Mouse (Mus musculus): ENCODE data around the gene Prkcb. TPM values are rescaled to one million over a fixed set of nuclear protein-coding genes. Genes with fewer than 3 reads are reported as not detected.
A peak's percentile ranks its signal among the peaks of the same experiment; 100 is the strongest.

The Prkcb gene
- polyA plus RNA-seq, 1 experiment from 2014 or later = 111 TPM

DNA sequence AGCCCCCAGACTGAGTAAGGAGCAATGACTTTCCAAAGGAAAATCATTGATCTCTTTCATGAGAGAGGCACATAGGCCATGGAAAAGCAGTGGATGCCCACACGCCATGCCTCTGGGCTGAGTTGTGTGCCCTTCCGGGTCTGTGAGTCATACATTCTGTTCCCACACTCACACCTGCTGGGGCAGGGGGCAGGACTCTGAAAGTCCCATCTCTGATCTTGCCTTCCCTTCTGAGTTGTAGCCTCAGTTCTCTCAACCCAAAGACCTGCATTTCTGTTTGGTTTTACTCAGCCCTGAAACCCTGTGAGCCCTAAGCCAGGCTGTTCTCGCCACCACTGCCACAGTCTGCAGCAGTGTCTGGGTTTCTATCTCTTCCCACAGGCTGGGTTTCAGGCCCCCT lies 109.1 kb downstream of the Prkcb start:
- Histone ChIP-seq H3K4me1 (ENCODE audit: control insufficient read depth, insufficient read depth, low read length) (no peaks in the 10 kb centered on the region), H3K4me2 (ENCODE audit: low read length) (no peak overlapping the region), H3K27ac (replicated peaks; ENCODE audit: low read depth, low read length) (no peak overlapping the region), H3K4me3 (replicated peaks; ENCODE audit: low read depth, low read length) (no peak overlapping the region), H3K27me3 (ENCODE audit: control insufficient read depth, insufficient read depth, low read length) (no peaks in the 10 kb centered on the region), H3K36me3 (ENCODE audit: control insufficient read depth, insufficient read depth, low read length) (no peaks in the 10 kb centered on the region), H3K9me3 (ENCODE audit: control insufficient read depth, low read length) (no peaks in the 10 kb centered on the region), H3K9ac (replicated peaks; ENCODE audit: low read length) (no peak overlapping the region)
- DNase-seq (no peak), ATAC-seq (ENCODE audit: low FRiP score, low TSS enrichment) (no peak)
- 88% methylated on average over 3 of the region's 3 CpGs for WGBS

DNA sequence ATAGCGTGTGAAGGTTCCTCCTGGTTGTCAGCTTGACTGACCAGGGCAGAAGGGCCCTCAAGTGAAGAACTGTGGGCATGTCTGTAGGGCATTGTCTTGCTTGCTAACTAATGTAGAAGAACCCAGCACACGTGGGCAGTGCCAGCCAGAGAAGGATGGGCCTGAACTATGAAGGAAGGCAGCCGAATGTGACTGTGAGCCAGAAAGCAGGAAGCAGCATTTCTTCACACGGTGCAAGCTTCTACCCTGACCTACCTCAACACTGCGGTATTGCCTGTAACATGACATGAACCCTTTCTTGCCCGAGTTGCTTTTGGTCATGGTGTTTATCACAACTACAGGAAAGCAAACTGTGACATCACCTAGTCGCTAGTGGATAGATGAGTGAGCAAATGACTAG lies 113.5 kb downstream of the Prkcb start:
- 92% methylated on average over 7 of the region's 7 CpGs for WGBS
- Histone ChIP-seq H3K4me2 (ENCODE audit: low read length) (no peak overlapping the region), H3K9me3 (ENCODE audit: control insufficient read depth, low read length) (no peaks in the 10 kb centered on the region), H3K4me3 (replicated peaks; ENCODE audit: low read depth, low read length) (no peak overlapping the region), H3K36me3 (ENCODE audit: control insufficient read depth, insufficient read depth, low read length) (no peaks in the 10 kb centered on the region), H3K27ac (replicated peaks; ENCODE audit: low read depth, low read length) (no peak overlapping the region), H3K27me3 (ENCODE audit: control insufficient read depth, insufficient read depth, low read length) (no peaks in the 10 kb centered on the region), H3K4me1 (ENCODE audit: control insufficient read depth, insufficient read depth, low read length) (peaks cover 24% of the 10 kb centered on the region), H3K9ac (replicated peaks; ENCODE audit: low read length) (no peak overlapping the region)
- DNase-seq = no peak
- ATAC-seq (ENCODE audit: low FRiP score, low TSS enrichment) = no peak

DNA sequence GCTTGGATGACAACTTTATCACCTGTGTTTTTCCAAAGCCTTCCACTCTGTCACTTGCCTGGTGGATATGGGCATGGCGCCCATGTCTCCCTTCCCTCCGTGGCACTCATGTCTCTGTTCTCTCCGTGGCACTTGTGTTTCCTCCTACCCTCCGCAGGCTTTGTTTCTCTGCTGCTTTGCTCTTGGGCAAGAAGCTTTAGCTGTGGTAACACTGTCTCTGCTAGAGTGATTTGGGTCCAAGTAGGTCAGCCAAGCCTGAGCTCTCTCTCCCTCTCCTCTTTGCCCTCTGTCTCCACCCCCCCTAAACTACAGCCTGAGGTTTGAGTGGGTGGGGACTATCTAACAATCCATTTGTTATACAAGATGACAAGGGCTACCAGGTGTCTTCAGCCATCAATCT lies 114.8 kb downstream of the Prkcb start:
- no peaks in the 10 kb centered on the region for H3K27me3 ChIP-seq (ENCODE audit: control insufficient read depth, insufficient read depth, low read length)
- no peaks in the 10 kb centered on the region for H3K9me3 ChIP-seq (ENCODE audit: control insufficient read depth, low read length)
- no peak for DNase-seq
- no peaks in the 10 kb centered on the region for H3K36me3 ChIP-seq (ENCODE audit: control insufficient read depth, insufficient read depth, low read length)
- ATAC-seq (ENCODE audit: low FRiP score, low TSS enrichment) = no peak
- no peak overlapping the region for H3K27ac ChIP-seq (replicated peaks; ENCODE audit: low read depth, low read length)
- no peak overlapping the region for H3K4me3 ChIP-seq (replicated peaks; ENCODE audit: low read depth, low read length)
- WGBS = 84% methylated on average over 4 of the region's 4 CpGs
- no peak overlapping the region for H3K9ac ChIP-seq (replicated peaks; ENCODE audit: low read length)
- H3K4me1 ChIP-seq (ENCODE audit: control insufficient read depth, insufficient read depth, low read length) = peaks cover 26% of the 10 kb centered on the region
- no peak overlapping the region for H3K4me2 ChIP-seq (ENCODE audit: low read length)

DNA sequence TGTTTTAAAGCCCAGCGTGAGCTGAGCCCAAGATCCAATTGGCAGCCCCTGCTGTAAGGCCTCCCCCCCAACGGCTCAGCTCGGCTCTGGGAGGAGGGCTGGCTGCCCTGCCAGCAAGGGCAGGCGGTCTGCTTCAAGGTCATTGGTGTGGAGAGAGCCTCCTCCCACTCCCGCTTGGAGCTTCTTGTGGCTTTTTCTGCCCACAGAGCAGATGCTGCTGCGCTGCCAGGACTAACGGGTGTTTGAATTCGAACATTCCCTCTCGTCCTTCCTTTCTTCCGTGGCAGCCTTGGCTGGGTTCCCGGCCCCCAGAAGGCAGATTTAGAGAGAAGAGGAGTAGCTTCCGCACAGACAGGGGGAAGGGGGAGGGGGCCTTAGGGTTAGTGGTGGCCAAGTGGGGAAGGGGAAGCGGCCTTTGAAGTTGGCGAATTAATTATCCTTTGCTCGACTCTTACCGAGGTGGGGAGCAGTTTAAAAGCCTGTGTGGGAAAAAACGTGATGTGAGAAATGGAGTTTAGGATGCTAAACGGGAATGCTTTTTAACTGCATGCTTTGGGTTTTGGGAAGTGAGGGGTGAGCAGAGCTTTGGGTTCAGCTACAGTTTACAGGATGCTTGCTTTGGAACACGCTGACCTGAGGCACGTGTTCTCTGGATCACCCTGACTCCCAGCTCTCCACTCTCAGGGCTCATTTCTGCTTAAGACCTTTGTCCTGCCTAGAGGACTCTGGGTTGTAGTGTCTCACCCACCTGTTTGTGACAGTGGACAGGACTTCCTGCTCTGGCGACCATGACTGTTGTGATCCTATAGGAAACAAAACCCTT lies 116.2 kb downstream of the Prkcb start:
- Histone ChIP-seq H3K9me3 (ENCODE audit: control insufficient read depth, low read length) (no peaks in the 10 kb centered on the region), H3K4me2 (ENCODE audit: low read length) (peak overlapping the region; percentile 42), H3K27me3 (ENCODE audit: control insufficient read depth, insufficient read depth, low read length) (no peaks in the 10 kb centered on the region), H3K9ac (replicated peaks; ENCODE audit: low read length) (0 out of 2 replicates have a peak overlapping the region, but pooled peaks have one; percentile 26), H3K4me1 (ENCODE audit: control insufficient read depth, insufficient read depth, low read length) (peaks cover 26% of the 10 kb centered on the region), H3K4me3 (replicated peaks; ENCODE audit: low read depth, low read length) (no peak overlapping the region), H3K27ac (replicated peaks; ENCODE audit: low read depth, low read length) (peak overlapping the region; percentile 82), H3K36me3 (ENCODE audit: control insufficient read depth, insufficient read depth, low read length) (no peaks in the 10 kb centered on the region)
- ATAC-seq (ENCODE audit: low FRiP score, low TSS enrichment) (peak; percentile 86), DNase-seq (peak; percentile 85)
- 2% methylated on average over 21 of the region's 21 CpGs for WGBS

DNA sequence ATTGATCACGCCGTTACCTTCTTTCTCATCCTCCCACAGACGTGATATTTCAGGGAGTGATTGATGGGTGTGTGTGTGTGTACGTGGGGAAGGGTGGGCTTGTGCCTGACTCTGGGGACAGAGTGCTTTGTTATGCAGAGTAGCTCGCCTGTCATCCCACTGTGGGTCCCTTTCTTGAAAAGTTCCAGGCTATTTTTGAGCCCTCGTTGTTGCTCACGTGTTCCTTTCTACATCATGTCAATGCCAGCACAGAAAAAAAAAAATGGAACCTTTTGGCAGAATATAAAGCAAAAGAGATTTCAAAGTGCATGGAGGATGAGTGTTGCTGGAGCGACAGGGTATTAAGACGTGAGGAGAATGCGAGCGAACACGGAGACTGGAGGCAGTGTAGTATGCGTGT lies 118.1 kb downstream of the Prkcb start:
- ATAC-seq (ENCODE audit: low FRiP score, low TSS enrichment) (peak; percentile 19; the same call in 1 of the 2 replicates), DNase-seq (peak; percentile 77)
- Histone ChIP-seq H3K36me3 (ENCODE audit: control insufficient read depth, insufficient read depth, low read length) (no peaks in the 10 kb centered on the region), H3K27ac (replicated peaks; ENCODE audit: low read depth, low read length) (peak overlapping the region; percentile 79), H3K9me3 (ENCODE audit: control insufficient read depth, low read length) (no peaks in the 10 kb centered on the region), H3K4me3 (replicated peaks; ENCODE audit: low read depth, low read length) (no peak overlapping the region), H3K4me2 (ENCODE audit: low read length) (no peak overlapping the region), H3K27me3 (ENCODE audit: control insufficient read depth, insufficient read depth, low read length) (no peaks in the 10 kb centered on the region), H3K9ac (replicated peaks; ENCODE audit: low read length) (no peak overlapping the region), H3K4me1 (ENCODE audit: control insufficient read depth, insufficient read depth, low read length) (peaks cover 26% of the 10 kb centered on the region)
- WGBS = 14% methylated on average over 13 of the region's 13 CpGs

DNA sequence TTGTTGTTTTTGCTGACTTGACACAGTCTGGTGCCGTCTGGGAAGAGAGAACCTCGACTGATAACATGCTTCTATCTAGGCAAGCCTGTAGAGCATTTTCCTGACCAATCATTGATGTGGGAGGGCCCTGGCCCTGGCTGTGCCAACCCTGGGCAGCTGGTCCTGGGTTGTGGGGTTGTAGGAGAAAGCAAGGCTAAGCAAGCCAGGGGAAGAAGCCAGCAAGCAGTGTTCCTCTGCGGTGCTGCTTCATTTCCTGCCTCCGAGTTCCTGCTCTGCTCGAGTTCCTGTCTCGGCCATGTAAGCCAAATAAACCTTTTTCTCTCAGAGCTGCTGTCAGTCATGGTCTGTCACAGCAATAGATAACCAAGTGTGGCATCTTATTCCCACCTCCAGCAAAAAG lies 121.4 kb downstream of the Prkcb start:
- H3K9me3 ChIP-seq (ENCODE audit: control insufficient read depth, low read length) = no peaks in the 10 kb centered on the region
- no peak overlapping the region for H3K4me3 ChIP-seq (replicated peaks; ENCODE audit: low read depth, low read length)
- no peak for DNase-seq
- H3K9ac ChIP-seq (replicated peaks; ENCODE audit: low read length) = no peak overlapping the region
- peaks cover 16% of the 10 kb centered on the region for H3K4me1 ChIP-seq (ENCODE audit: control insufficient read depth, insufficient read depth, low read length)
- WGBS = 80% methylated on average over 6 of the region's 6 CpGs
- H3K36me3 ChIP-seq (ENCODE audit: control insufficient read depth, insufficient read depth, low read length) = no peaks in the 10 kb centered on the region
- H3K4me2 ChIP-seq (ENCODE audit: low read length) = no peak overlapping the region
- no peak for ATAC-seq (ENCODE audit: low FRiP score, low TSS enrichment)
- no peak overlapping the region for H3K27ac ChIP-seq (replicated peaks; ENCODE audit: low read depth, low read length)
- H3K27me3 ChIP-seq (ENCODE audit: control insufficient read depth, insufficient read depth, low read length) = no peaks in the 10 kb centered on the region

DNA sequence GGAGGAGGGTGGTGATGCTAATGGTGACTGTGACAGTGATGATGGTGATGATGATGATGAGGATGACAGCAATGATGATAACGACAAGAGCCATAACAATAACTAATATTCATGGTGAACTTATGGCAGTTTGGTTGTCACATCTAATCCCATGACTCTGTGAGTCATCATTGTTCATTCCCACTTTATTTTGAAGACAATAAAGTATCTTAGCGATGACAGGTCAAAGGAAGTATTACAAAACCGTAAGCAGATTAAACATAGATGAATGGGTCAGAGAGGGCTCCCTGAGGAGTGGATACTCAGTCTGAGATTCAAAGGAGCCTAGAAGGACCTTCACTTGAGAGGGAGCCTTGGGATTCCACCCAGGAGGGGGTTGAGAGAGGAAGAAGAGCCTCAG lies 122.3 kb downstream of the Prkcb start:
- H3K27ac ChIP-seq (replicated peaks; ENCODE audit: low read depth, low read length) = no peak overlapping the region
- ATAC-seq (ENCODE audit: low FRiP score, low TSS enrichment) (no peak), DNase-seq (no peak)
- H3K36me3 ChIP-seq (ENCODE audit: control insufficient read depth, insufficient read depth, low read length) = no peaks in the 10 kb centered on the region
- 76% methylated on average over 3 of the region's 3 CpGs for WGBS
- no peak overlapping the region for H3K4me2 ChIP-seq (ENCODE audit: low read length)
- no peaks in the 10 kb centered on the region for H3K9me3 ChIP-seq (ENCODE audit: control insufficient read depth, low read length)
- H3K4me3 ChIP-seq (replicated peaks; ENCODE audit: low read depth, low read length) = no peak overlapping the region
- H3K27me3 ChIP-seq (ENCODE audit: control insufficient read depth, insufficient read depth, low read length) = no peaks in the 10 kb centered on the region
- no peak overlapping the region for H3K9ac ChIP-seq (replicated peaks; ENCODE audit: low read length)
- H3K4me1 ChIP-seq (ENCODE audit: control insufficient read depth, insufficient read depth, low read length) = peaks cover 11% of the 10 kb centered on the region; the same call in 1 of the 2 replicates

DNA sequence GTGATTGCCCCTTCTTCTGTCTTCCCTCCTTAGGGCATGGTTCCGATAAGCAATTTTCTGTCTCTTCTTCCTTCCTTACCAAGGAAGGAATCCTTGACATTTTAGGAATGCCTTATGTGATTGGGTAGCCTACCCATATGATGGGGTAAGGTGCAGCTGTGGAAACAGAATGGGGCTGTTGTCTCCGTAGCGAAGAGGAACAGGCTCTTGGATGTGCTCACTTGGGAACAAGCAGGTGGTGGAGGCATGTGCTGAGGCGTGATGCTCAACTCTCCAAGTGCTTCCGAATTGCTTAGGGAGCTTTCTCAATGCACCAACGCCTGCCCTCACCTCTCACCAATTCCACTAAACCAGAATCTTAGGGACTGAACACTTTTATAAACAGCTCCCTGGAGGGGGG lies 124.7 kb downstream of the Prkcb start:
- Histone ChIP-seq H3K36me3 (ENCODE audit: control insufficient read depth, insufficient read depth, low read length) (no peaks in the 10 kb centered on the region), H3K4me1 (ENCODE audit: control insufficient read depth, insufficient read depth, low read length) (no peaks in the 10 kb centered on the region), H3K9ac (replicated peaks; ENCODE audit: low read length) (no peak overlapping the region), H3K4me3 (replicated peaks; ENCODE audit: low read depth, low read length) (no peak overlapping the region), H3K4me2 (ENCODE audit: low read length) (no peak overlapping the region), H3K27ac (replicated peaks; ENCODE audit: low read depth, low read length) (no peak overlapping the region), H3K9me3 (ENCODE audit: control insufficient read depth, low read length) (no peaks in the 10 kb centered on the region), H3K27me3 (ENCODE audit: control insufficient read depth, insufficient read depth, low read length) (no peaks in the 10 kb centered on the region)
- no peak for ATAC-seq (ENCODE audit: low FRiP score, low TSS enrichment)
- DNase-seq = no peak
- WGBS = 91% methylated on average over 6 of the region's 6 CpGs

DNA sequence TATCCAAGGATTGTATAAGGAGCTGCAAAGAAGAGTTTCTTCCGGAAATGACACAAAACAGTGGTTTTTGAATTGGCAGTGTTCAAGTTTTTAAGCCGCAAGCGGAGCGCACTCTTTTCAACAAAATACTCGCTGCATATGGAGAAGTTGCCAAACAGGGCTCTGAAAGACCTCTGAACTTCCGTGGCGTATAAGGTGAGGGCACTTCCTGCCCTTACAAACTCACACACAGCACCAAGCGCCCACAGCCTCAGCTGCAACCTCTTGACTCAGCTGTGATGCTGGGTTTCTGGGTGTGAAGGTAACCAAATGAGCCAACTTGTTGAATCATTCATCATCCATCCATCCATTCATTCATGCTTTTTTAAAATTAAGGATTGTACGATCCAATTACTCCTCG lies 125.6 kb downstream of the Prkcb start:
- DNase-seq (no peak), ATAC-seq (ENCODE audit: low FRiP score, low TSS enrichment) (no peak)
- H3K27ac ChIP-seq (replicated peaks; ENCODE audit: low read depth, low read length) = no peak overlapping the region
- H3K27me3 ChIP-seq (ENCODE audit: control insufficient read depth, insufficient read depth, low read length) = no peaks in the 10 kb centered on the region
- H3K36me3 ChIP-seq (ENCODE audit: control insufficient read depth, insufficient read depth, low read length) = no peaks in the 10 kb centered on the region
- no peak overlapping the region for H3K4me3 ChIP-seq (replicated peaks; ENCODE audit: low read depth, low read length)
- H3K4me2 ChIP-seq (ENCODE audit: low read length) = no peak overlapping the region
- no peaks in the 10 kb centered on the region for H3K4me1 ChIP-seq (ENCODE audit: control insufficient read depth, insufficient read depth, low read length)
- no peak overlapping the region for H3K9ac ChIP-seq (replicated peaks; ENCODE audit: low read length)
- H3K9me3 ChIP-seq (ENCODE audit: control insufficient read depth, low read length) = no peaks in the 10 kb centered on the region
- WGBS = 91% methylated on average over 10 of the region's 10 CpGs
